Mouse (Mus musculus): ENCODE results near the gene Hoxa6.
A peak's percentile ranks its signal among the peaks of the same experiment; 100 is the strongest.

The Hoxa6 gene

DNA sequence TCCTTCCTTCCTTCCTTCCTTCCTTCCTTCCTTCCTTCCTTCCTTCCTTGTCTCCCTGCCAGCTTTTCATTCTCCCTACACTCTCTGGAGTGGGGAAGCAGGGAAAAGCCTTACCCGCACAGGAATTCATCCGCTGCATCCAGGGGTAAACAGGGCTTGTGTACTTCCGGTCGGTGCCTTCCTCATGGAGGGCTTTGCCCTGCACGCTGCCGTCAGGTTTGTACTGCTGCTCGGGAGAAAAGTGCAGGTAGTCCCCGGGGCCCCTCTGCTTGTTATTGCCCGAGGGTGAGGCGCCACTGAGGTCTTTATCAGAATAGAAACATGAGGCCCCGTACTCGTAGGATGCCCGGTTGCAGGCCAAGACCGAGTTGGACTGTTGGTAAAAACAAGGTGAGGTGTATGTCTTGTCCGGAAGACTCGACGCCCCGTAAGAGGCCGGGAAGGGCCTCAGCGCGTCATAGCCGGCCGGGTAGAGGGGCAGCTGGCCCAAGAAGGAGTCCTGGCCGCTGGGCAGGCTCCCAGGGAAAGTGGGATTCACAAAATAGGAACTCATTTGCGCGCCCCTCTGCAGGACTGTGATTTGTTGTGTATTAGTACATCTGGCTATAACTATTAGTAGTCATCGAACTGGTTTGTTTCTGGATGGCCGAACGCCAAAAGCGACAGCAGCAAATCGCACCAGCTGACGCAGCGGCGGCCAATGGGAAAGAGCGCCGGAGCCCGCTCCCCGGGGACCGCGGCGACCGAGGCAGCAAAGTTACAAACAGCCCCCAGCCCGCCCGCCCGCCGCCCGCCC is at the start of gene Hoxa6:
Gene Hoxa6, minus strand, starts transcription at position 651 of the 796 bp plus-strand sequence.
- peak; percentile 89 for DNase-seq

GRCm38 (mm10) chr6:52256956-52257355 is 48.4 kb upstream of the Hoxa6 start:
- peak; percentile 93 for DNase-seq

DNA sequence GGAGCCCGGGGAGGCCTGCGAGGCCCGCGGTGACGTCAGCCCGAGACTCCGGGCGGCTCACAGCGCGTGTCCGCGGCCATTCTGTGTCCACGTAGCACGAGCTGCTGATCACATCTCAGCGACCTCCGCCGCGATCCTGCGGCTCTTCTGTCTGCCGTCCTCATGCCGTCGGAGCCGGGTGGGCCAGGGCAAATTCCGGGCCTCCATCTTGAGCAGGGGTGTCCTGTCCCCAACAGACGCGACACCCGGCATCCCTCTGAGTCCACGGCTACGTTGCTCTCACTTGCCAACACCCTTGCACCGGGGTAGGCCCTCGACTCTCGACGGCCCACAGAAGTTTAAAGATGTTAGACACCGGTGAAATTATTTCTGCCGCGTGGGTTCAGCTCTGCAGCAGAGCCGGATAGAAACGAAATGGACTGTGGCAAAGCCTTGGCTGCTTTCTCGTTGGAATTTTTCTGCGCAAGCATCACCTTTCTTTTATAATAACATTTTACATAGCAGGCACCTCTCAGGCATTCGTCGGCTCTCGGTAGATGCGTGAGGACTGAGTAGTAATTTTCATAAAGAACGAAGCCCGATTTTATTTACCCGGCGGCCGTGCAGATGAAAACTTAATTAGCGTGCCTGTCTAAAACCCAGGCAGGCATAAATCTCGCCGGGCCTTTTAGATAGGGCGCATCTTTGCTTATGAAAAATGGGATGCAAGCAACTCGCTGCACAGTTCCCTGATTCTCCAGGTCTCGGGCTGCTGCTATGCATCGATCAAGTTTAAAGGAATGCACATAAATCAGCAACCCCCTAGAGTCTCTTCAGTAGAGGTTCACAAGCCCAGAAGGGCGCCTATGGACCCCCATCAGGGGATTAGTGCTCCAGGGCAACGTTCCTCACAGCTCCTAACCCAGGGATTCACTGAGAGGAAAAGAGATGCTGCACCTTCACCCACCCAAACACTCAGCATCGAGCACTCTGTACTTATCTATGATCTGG is 45.3 kb upstream of the Hoxa6 start:
- DNase-seq: peak; percentile 42

- peak; percentile 44 for DNase-seq
Measured at GRCm38 (mm10) chr6:52252775-52253376, 44.4 kb upstream of the Hoxa6 start.

DNA sequence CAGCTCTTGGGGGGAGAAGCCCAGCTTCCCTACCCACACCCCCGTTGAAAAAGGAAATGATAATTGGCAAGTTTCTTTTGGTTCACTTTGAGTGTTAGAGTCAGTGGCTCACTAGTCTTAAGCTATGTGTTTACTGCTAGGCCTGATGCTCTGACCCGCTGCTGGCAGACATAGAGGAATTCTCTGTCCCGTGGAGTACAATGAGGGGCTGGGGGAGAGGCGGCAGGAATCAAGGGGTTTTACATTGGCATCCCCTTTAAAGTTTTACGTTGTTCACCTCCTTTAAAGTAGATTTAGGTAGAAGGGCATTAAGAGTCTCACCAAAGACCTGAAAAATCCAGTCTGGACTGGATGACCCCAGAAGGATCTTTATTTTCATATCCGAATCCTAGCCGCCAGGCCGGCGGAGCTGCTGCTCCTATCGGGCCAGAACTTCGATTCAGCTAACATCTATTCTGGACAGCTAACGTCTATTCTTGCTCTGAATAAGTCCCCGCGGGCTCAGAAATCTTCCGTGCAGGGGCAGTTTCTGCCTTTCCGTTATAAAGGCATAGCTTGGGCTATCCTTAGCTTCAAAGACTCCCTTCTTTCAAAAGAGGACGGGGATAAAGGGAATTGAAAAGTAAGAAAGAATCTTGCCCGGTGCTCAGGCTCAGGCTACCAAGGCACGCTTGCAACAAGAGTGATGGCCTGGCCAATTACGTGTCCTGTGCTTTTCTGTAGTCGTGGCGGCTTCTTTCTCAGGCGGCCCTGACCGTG is 43.7 kb upstream of the Hoxa6 start:
- DNase-seq: no peak

- DNase-seq: no peak
Measured at GRCm38 (mm10) chr6:52251177-52251879, 42.8 kb upstream of the Hoxa6 start.

- DNase-seq: no peak
Measured at GRCm38 (mm10) chr6:52249826-52250225, 41.3 kb upstream of the Hoxa6 start.

GRCm38 (mm10) chr6:52249415-52249738 is 40.9 kb upstream of the Hoxa6 start:
- peak; percentile 54 for DNase-seq

GRCm38 (mm10) chr6:52248638-52249414 is 40.3 kb upstream of the Hoxa6 start:
- peak; percentile 36 for DNase-seq

GRCm38 (mm10) chr6:52247766-52248637 is 39.5 kb upstream of the Hoxa6 start:
- peak; percentile 55 for DNase-seq

DNA sequence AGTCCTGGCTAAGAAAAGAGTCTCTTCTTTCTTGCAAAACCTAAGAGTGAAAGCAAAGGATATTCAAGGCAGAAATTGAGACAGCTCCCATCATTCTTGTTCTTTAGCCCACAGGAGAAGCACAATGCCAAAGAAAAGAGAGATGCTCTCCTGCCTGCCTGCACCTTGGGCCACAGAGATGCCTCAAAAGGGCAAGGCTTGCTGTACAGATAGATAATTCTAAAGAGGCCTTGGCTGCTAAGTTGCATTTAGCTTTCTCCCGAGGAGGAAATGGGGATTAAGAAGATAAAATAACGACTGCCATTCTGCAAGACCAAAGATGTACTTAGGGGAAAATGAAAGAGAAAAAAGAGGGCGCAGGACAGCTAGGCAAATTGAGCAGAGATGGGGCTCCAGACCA is 38.4 kb upstream of the Hoxa6 start:
- DNase-seq: peak; percentile 25

DNA sequence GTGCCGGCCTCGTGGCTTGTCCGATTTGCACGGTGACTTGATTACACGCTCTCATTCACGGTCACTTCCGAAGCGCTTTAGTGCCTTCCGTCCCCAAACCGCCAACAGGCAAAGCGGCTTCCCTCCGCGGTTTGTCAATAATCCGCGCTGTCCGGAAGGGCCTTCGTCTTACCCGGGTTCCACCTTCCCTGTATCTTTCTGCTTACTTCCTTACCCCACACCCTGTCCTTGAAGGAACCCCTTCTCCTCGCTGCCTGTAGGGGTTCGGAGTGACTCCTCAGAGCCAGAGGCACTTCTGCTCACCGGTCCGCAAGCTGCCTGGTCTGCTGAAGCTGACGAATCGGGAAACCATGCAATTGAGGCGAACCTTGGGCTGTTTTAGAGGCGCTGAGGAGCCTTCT is 37.9 kb upstream of the Hoxa6 start:
- DNase-seq: peak; percentile 68

- DNase-seq: peak; percentile 73
Measured at GRCm38 (mm10) chr6:52245757-52246142, 37.2 kb upstream of the Hoxa6 start, which contains the start of gene Hoxa11. TSS of gene Hoxa11 (minus strand) at chr6:52245810.

GRCm38 (mm10) chr6:52245040-52245756 is 36.7 kb upstream of the Hoxa6 start:
- DNase-seq: peak; percentile 71

DNA sequence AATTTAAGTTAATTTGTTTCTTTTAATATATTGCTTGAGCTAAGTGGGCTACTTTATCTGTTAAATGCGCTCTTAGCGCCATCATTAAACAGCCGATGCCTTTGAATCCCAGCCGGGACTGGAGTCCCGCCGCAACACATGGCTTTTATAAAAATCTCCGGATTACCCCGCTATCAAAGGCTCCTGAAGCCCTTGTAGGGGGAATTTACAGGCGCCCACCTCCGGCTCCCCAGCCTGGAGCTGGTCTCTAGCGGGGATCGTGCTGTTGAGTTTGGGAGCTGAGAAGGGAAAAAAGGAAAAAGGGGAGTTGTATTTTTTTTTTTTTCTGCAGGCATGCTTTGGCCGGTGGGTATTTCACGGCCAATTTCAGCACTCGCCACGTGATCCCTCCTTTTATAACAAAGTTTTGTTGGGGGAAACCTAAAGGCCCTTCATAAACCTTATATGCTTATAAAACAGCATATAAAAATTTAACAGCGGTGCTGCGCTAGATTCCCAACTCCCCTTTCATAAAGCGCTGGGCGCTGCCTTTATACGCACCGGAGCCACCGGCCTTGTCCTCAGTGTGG is 36.0 kb upstream of the Hoxa6 start:
- DNase-seq: peak; percentile 23

GRCm38 (mm10) chr6:52243681-52244121 is 35.2 kb upstream of the Hoxa6 start:
- DNase-seq: peak; percentile 62

DNA sequence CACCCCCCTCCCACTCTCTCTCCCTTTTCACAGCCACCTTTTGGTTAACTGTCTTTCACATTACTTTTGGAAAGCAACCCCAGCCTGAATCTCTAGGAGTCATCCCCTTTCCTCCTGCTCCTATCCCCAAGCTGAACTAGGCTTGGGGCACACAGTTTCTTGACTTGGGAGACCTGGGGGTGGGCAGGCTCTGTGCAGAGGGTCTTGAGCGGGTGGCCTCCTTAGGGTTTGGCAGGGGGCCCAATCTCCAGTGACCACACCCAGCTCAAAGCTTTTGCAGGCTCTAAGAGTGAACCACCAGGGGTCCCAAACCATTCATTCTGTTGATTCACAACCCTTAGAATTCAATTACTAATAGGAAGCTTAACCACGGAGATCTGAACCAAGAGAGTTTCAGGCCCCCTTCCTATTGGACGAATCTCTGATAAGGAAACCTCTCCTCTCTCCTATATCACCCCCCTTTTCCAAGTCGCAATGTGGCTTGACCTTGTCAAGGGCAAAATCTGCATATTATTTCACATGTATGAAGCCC is 34.3 kb upstream of the Hoxa6 start:
- peak; percentile 51 for DNase-seq

DNA sequence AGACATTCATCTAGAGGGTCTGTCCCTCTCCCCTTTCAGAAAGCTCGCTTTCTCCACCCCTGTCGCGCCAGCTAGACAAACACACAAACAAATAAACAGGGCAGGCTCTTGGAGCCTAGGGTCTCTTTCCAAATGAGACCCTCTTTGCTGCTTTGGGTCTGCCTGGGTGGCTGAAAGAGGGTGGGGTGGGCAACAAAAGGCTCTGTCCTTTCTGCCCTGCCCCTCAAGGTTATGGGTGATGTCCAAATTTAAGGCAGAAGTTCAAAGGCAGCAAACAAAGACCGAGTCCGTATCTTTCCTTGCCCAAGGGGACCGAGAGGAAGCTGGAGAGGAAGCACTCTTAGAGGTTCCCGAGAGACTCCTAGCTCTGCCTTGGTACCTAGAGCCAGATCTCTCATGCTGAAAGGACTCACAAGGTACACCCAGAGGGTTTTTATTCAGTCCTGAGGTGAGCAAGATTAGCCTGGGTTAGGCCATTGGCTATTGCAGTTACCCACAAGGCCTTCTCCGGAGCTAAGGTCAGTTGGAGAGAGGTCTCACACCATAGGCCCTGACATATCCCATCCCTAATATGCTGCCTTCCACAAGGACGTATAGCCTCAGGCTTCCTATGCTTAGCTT is 32.6 kb upstream of the Hoxa6 start:
- DNase-seq: no peak
